Mouse (Mus musculus) hindbrain, embryonic 14.5 days (tissue): ENCODE measurements at regions not wholly inside any gene's neighbourhood (a gene's known extent, or its start where the extent isn't known, plus 50 kb on each side); places are given as distances from the start of the nearest gene placed in this dataset.
A peak's percentile ranks its signal among the peaks of the same experiment; 100 is the strongest.

Experiments used
- ATAC-seq: fragments of 200-750 bp; cut with Nextera tagmentation; 2 replicates; pipeline ENCODE4 v1.8.0; 2017; ENCODE audit warnings: moderate number of reproducible peaks, mild to moderate bottlenecking, moderate TSS enrichment, moderate library complexity; ENCODE audit not compliant: low FRiP score
- DNase-seq: peaks from one replicate; pipeline ENCODE4 v3.0.0-alpha.2; 2015; ENCODE audit warnings: low spot score
- H3K27ac ChIP-seq: fragments of 300-500 bp; sonication (generic); 2 replicates; pipeline ENCODE4 v1.5.1; 2014; ENCODE audit warnings: mild to moderate bottlenecking, moderate library complexity
- H3K27me3 ChIP-seq: fragments of 300-500 bp; sonication (generic); 2 replicates; pipeline ENCODE4 v1.6.1; 2014; ENCODE audit warnings: mild to moderate bottlenecking, low read length, mixed read lengths; ENCODE audit not compliant: control insufficient read depth, insufficient read depth
- H3K36me3 ChIP-seq: fragments of 300-500 bp; sonication (generic); replicated peaks from 2 replicates; pipeline ENCODE4 v1.6.1; 2014; ENCODE audit not compliant: control insufficient read depth, insufficient read depth
- H3K4me1 ChIP-seq: fragments of 300-500 bp; sonication (generic); replicated peaks from 2 replicates; pipeline ENCODE4 v1.6.1; 2014; ENCODE audit warnings: antibody characterized with exemption, low read length, mixed read lengths; ENCODE audit not compliant: control insufficient read depth, insufficient read depth
- H3K4me2 ChIP-seq: fragments of 300-500 bp; sonication (generic); replicated peaks from 2 replicates; pipeline ENCODE4 v1.6.1; 2014; ENCODE audit warnings: mild to moderate bottlenecking, moderate library complexity
- H3K4me3 ChIP-seq: fragments of 300-500 bp; sonication (generic); replicated peaks from 2 replicates; pipeline ENCODE4 v1.5.1; 2014; ENCODE audit warnings: mild to moderate bottlenecking, low read length
- H3K9ac ChIP-seq: fragments of 300-500 bp; sonication (generic); 2 replicates; pipeline ENCODE4 v1.6.1; 2014
- H3K9me3 ChIP-seq: fragments of 300-500 bp; sonication (generic); 2 replicates; pipeline ENCODE4 v1.6.1; 2016; ENCODE audit warnings: low read length; ENCODE audit not compliant: control insufficient read depth
- WGBS: fragments of 180-500 bp; shearing (Covaris S2); extraction: QIAGEN DNeasy Blood & Tissue Kit; methylation state at CpG from one replicate; pipeline ENCODE4 v1.1.7; 2014; 5-methylcytosine and 5-hydroxymethylcytosine counted together

- Histone ChIP-seq H3K4me2 (no peak overlapping the region), H3K4me1 (no peaks in the 10 kb centered on the region), H3K36me3 (no peaks in the 10 kb centered on the region), H3K27me3 (no peaks in the 10 kb centered on the region), H3K4me3 (no peak overlapping the region), H3K9ac (no peak overlapping the region), H3K27ac (no peak overlapping the region), H3K9me3 (no peaks in the 10 kb centered on the region)
- WGBS, result 75% methylated on average over 2 of the region's 2 CpGs
- DNase-seq (no peak), ATAC-seq (no peak)
These were observed 1413.2 kb downstream of the D3Ertd751e start for GRCm38 (mm10) chr3:43155643-43156042.

DNA sequence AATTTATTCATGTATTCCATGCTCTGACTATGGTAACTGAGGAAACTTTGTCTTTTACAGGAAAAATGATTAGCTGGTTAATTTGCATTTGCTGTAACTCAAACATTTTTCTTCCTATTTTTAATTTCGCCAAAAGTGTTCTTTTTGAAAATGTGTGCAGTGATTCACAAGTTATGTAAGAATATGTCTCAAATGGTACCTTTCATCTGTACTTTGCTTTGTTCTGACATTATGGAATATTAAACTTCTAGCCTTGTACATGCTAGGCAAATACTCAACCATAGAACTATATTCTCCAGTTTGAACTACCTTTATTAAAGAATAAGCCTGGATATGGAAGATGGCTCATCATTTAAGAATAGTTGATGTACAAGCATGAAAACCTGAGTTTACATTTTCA lies 1418.1 kb downstream of the D3Ertd751e start:
- no peak overlapping the region for H3K4me2 ChIP-seq
- no peaks in the 10 kb centered on the region for H3K4me1 ChIP-seq
- H3K4me3 ChIP-seq, result no peak overlapping the region
- no peak overlapping the region for H3K9ac ChIP-seq
- 80% methylated on average over 1 of the region's 1 CpGs for WGBS
- DNase-seq, result no peak
- H3K27ac ChIP-seq, result no peak overlapping the region
- no peaks in the 10 kb centered on the region for H3K27me3 ChIP-seq
- no peaks in the 10 kb centered on the region for H3K9me3 ChIP-seq
- no peaks in the 10 kb centered on the region for H3K36me3 ChIP-seq
- no peak for ATAC-seq

DNA sequence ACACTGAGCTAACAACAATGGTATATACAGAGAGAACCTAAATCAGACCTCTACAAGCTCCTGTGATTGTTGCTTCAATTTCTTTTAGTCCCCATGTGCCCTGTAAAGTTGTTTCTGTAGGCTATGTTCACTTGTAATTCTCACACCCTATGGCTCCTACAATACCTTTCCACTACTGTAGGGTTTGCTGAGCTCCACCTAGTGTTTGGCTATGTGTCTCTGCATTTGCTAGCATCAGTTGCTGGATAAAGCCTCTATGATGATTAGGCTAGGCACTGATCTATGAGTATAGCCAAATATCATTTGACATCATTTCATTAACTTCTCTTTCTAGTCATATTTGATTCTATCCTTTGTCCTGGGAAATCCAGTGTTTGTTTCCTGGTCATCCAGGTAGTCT lies 1440.4 kb downstream of the D3Ertd751e start:
- Histone ChIP-seq H3K4me3 (no peak overlapping the region), H3K4me1 (no peaks in the 10 kb centered on the region), H3K9ac (no peak overlapping the region), H3K27me3 (no peaks in the 10 kb centered on the region), H3K4me2 (no peak overlapping the region), H3K36me3 (no peaks in the 10 kb centered on the region), H3K9me3 (no peaks in the 10 kb centered on the region), H3K27ac (no peak overlapping the region)
- DNase-seq, result no peak
- ATAC-seq, result no peak

DNA sequence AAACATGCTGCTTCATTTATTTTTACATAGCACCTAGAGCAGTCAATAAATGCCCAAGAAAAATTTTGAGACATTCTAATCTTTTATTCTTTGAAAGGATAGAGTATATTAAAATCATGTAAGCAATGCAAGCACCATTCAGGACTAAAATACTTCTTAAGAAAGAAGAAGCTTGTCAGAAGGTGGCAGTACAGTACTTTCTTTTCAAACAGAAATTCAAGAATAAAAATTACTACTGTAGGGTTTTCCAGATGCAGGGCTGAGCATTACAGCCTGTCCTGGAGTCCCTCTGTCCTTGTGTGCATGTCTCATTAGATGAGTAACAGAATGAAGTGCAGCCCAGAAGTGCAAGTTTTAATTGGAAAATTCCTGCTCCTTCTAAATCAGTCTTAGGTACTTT lies 1457.5 kb downstream of the D3Ertd751e start:
- Histone ChIP-seq H3K36me3 (no peaks in the 10 kb centered on the region), H3K4me2 (no peak overlapping the region), H3K4me3 (no peak overlapping the region), H3K27ac (no peak overlapping the region), H3K9ac (no peak overlapping the region), H3K9me3 (no peaks in the 10 kb centered on the region), H3K4me1 (no peaks in the 10 kb centered on the region), H3K27me3 (no peaks in the 10 kb centered on the region)
- DNase-seq, result peak; percentile 71
- no peak for ATAC-seq

DNA sequence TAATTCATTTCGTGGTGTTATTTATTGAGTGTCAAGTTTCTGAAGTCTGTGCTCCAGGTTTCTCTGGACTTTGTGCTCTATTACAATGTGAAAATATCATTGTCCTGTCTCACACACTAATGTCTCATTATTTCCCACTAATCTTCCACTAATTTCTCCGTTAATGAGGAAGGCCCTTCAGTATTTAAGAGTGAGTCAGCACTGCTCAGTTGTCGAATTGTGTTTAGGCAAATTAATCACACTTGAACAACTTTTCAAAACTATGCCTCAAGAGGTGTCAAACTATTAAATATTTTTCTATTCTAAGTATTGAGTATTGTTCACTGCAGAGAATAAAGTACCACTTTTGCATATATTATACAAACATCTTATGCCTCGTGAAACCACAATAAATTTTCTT lies 1467.2 kb downstream of the D3Ertd751e start:
- no peaks in the 10 kb centered on the region for H3K9me3 ChIP-seq
- ATAC-seq, result no peak
- H3K4me1 ChIP-seq, result no peaks in the 10 kb centered on the region
- no peak overlapping the region for H3K4me2 ChIP-seq
- no peak overlapping the region for H3K27ac ChIP-seq
- 77% methylated on average over 4 of the region's 4 CpGs for WGBS
- H3K36me3 ChIP-seq, result no peaks in the 10 kb centered on the region
- H3K4me3 ChIP-seq, result no peak overlapping the region
- no peaks in the 10 kb centered on the region for H3K27me3 ChIP-seq
- no peak for DNase-seq
- H3K9ac ChIP-seq, result no peak overlapping the region

DNA sequence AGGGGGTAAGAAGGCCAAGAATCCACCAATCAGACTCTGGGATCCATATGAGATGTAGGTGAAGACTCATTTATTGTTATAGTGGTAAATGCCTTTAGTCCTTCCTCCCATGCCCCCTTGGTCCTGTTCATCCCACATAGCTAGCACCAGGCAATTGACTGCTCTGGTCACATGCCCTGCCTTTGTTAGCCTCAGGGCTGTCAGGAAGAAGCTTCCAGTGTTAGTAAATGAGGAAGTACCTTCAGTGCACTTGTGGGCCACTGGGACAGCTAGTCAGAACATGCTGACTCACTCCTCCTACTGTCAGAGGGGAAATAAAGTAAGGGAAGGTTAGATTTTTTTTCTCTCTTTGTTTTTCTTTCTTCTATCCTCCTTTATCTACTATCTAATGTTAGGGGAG lies 1476.3 kb downstream of the D3Ertd751e start:
- no peaks in the 10 kb centered on the region for H3K36me3 ChIP-seq
- H3K9me3 ChIP-seq, result no peaks in the 10 kb centered on the region
- DNase-seq (no peak), ATAC-seq (no peak)
- H3K4me2 ChIP-seq, result no peak overlapping the region
- H3K9ac ChIP-seq, result no peak overlapping the region
- no peak overlapping the region for H3K27ac ChIP-seq
- no peaks in the 10 kb centered on the region for H3K4me1 ChIP-seq
- no peak overlapping the region for H3K4me3 ChIP-seq
- no peaks in the 10 kb centered on the region for H3K27me3 ChIP-seq

- Histone ChIP-seq H3K36me3 (no peaks in the 10 kb centered on the region), H3K4me1 (no peaks in the 10 kb centered on the region), H3K4me2 (no peak overlapping the region), H3K27me3 (no peaks in the 10 kb centered on the region), H3K4me3 (no peak overlapping the region), H3K9ac (no peak overlapping the region), H3K9me3 (no peaks in the 10 kb centered on the region), H3K27ac (no peak overlapping the region)
- DNase-seq (peak; percentile 28), ATAC-seq (peak; percentile 59; the same call in 1 of the 2 replicates)
- whole genome bisulfite sequencing, result 6% methylated on average over 1 of the region's 1 CpGs
These were observed 1504.2 kb downstream of the D3Ertd751e start for GRCm38 (mm10) chr3:43246639-43247038.
